Mouse (Mus musculus): ENCODE results near the gene Pepd.

DNA sequence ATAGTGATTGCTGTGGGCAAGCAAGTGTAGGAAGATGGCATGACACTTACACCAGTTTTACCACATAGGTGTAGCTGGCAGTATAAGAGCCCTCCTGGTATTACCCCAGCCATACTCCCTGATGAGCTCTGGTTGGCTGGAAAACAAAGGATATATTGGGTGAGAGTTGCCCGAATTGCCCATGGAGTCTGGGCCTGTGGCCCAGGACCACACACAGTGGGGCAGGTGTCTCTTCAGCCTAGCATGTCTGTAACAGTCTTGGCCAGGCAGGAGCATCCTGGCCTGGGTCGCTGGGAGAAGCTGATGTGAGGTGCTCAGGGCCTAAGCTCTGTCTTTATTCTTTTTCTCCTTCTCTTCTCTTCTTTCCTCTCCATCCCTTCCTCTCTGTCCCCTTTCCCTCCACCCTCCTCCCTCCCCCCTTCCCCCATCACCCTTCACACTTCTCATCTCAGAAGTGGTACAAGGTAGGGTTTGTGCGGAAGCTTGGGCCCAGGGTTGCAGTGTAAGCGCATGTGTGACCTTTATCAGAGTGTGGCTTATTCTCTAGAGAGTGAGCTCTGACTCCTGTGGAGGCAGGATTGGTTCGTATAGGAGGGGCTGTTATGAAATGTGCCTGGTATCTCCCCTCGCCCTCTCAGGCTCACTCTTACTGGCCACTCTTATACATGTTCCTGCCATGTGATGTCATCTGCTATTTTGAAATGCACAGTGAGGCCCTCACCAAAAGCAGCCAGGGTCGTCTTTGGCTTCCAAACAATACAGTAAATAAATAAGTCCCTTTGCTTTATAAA lies 83.9 kb downstream of the Pepd start:
- no peak for TF ChIP-seq ZKSCAN1 (IDR thresholded peaks at IDR 0.05; ENCODE audit: low read depth, low read length)
- no peak for TF ChIP-seq ZNF384 (IDR thresholded peaks at IDR 0.05; ENCODE audit: low read depth, low read length)
- no peak for TF ChIP-seq CTCF (IDR thresholded peaks at IDR 0.05 in 2 of 3, conservative IDR thresholded peaks at IDR 0.05 in 1 of 3; ENCODE audit: control insufficient read depth in 1 of 3, insufficient read depth in 1 of 3, low read depth in 2 of 3, low read length in 3 of 3, poor library complexity in 1 of 3, severe bottlenecking in 1 of 3)
- TF ChIP-seq MYC (IDR thresholded peaks at IDR 0.05; ENCODE audit: low read depth, low read length): no peak
- TF ChIP-seq E2F4 (IDR thresholded peaks at IDR 0.05; ENCODE audit: borderline replicate concordance, low read depth, low read length): no peak
- no peak for TF ChIP-seq CHD1 (IDR thresholded peaks at IDR 0.05; ENCODE audit: low read depth, low read length)
- TF ChIP-seq POLR2AphosphoS5 (IDR thresholded peaks at IDR 0.05; ENCODE audit: borderline replicate concordance, low read depth, low read length): no peak
- TF ChIP-seq POLR2A (IDR thresholded peaks at IDR 0.05; ENCODE audit: control insufficient read depth in 1 of 2, insufficient read depth in 1 of 2, low read depth in 1 of 2, low read length in 2 of 2, poor library complexity in 1 of 2): no peak
- no peak for TF ChIP-seq HCFC1 (IDR thresholded peaks at IDR 0.05; ENCODE audit: low read depth, low read length)

Data from MEL (cell line).